Mouse (Mus musculus) forebrain, embryonic 15.5 days (tissue): Measurements from ENCODE around the gene Samd9l. TPM values are rescaled to one million over a fixed set of nuclear protein-coding genes. Genes with fewer than 3 reads are reported as not detected.
A peak's percentile ranks its signal among the peaks of the same experiment; 100 is the strongest.
"Not testable (repeated sequence)": the region's sequence is repeated elsewhere in the genome, so short reads cannot be mapped to it uniquely, and the experiment has no call there.

Source experiments
- ATAC-seq: fragments of 200-750 bp; cut with Nextera tagmentation; replicated peaks from 2 replicates; pipeline ENCODE4 v1.8.0; 2017; ENCODE audit warnings: mild to moderate bottlenecking, moderate TSS enrichment, moderate library complexity
- H3K27ac ChIP-seq: fragments of 300-500 bp; sonication (generic); replicated peaks from 2 replicates; pipeline ENCODE4 v1.5.1; 2015; ENCODE audit warnings: mild to moderate bottlenecking, inconsistent platforms
- H3K27me3 ChIP-seq: fragments of 300-500 bp; sonication (generic); 2 replicates; pipeline ENCODE4 v1.6.1; 2015; ENCODE audit warnings: inconsistent platforms
- H3K36me3 ChIP-seq: fragments of 300-500 bp; sonication (generic); 2 replicates; pipeline ENCODE4 v1.6.1; 2015; ENCODE audit warnings: mild to moderate bottlenecking, inconsistent platforms
- H3K4me1 ChIP-seq: fragments of 300-500 bp; sonication (generic); 2 replicates; pipeline ENCODE4 v1.6.1; 2015; ENCODE audit warnings: inconsistent platforms
- H3K4me2 ChIP-seq: fragments of 300-500 bp; sonication (generic); replicated peaks from 2 replicates; pipeline ENCODE4 v1.6.1; 2015; ENCODE audit warnings: mild to moderate bottlenecking, inconsistent platforms
- H3K4me3 ChIP-seq: fragments of 300-500 bp; sonication (generic); 2 replicates; pipeline ENCODE4 v1.5.1; 2015; ENCODE audit warnings: mild to moderate bottlenecking, inconsistent platforms
- H3K9ac ChIP-seq: fragments of 300-500 bp; sonication (generic); replicated peaks from 2 replicates; pipeline ENCODE4 v1.6.1; 2015; ENCODE audit warnings: mild to moderate bottlenecking, inconsistent platforms
- H3K9me3 ChIP-seq: fragments of 300-500 bp; sonication (generic); 2 replicates; pipeline ENCODE4 v1.6.1; 2016; ENCODE audit warnings: inconsistent platforms
- WGBS: fragments of 180-500 bp; shearing (Covaris S2); methylation state at CpG from one replicate; pipeline ENCODE4 v1.1.7; 2015; ENCODE audit warnings: mixed read lengths; 5-methylcytosine and 5-hydroxymethylcytosine counted together
- polyA plus RNA-seq: library from polyadenylated mRNA; unstranded; fragments of >200 nt; fragmentation: Nextera tagmentation; extraction: Ambion mirVana; gene quantifications from 2 replicates; pipeline ENCODE4 v1.2.1, GENCODE M21; 2015

Samd9l gene
- 0.98 and 1.1 TPM in 2 replicates for polyA plus RNA-seq

- H3K9me3 ChIP-seq, H3K4me1 ChIP-seq, H3K27ac ChIP-seq, H3K36me3 ChIP-seq, H3K4me3 ChIP-seq, H3K4me2 ChIP-seq, H3K9ac ChIP-seq, H3K27me3 ChIP-seq, ATAC-seq: not testable (repeated sequence)
- WGBS, result 48% methylated on average over 4 of the region's 4 CpGs
Measured at GRCm38 (mm10) chr6:3399340-3400068, at the start of gene Samd9l. TSS of gene Samd9l (minus strand) at chr6:3399572.

- H3K9me3 ChIP-seq, result no peaks in the 10 kb centered on the region
- no peak overlapping the region for H3K4me2 ChIP-seq
- no peak overlapping the region for H3K4me3 ChIP-seq
- no peak overlapping the region for H3K27ac ChIP-seq
- no peaks in the 10 kb centered on the region for H3K27me3 ChIP-seq
- peak; percentile 90 for ATAC-seq
- H3K4me1 ChIP-seq, result no peaks in the 10 kb centered on the region
- WGBS, result 5% methylated on average over 5 of the region's 5 CpGs
- H3K36me3 ChIP-seq, result no peaks in the 10 kb centered on the region
- H3K9ac ChIP-seq, result no peak overlapping the region
Measured at GRCm38 (mm10) chr6:3447404-3447803, 48.0 kb upstream of the Samd9l start.

- Histone ChIP-seq H3K9me3 (no peaks in the 10 kb centered on the region), H3K27me3 (no peaks in the 10 kb centered on the region), H3K4me1 (no peaks in the 10 kb centered on the region), H3K27ac (no peak overlapping the region), H3K4me3 (no peak overlapping the region), H3K36me3 (no peaks in the 10 kb centered on the region), H3K4me2 (no peak overlapping the region), H3K9ac (no peak overlapping the region)
- no peak for ATAC-seq
- WGBS, result 34% methylated on average over 1 of the region's 1 CpGs
Measured at GRCm38 (mm10) chr6:3443905-3444304, 44.5 kb upstream of the Samd9l start.

GRCm38 (mm10) chr6:3436087-3436486 lies 36.7 kb upstream of the Samd9l start:
- Histone ChIP-seq H3K27me3 (no peaks in the 10 kb centered on the region), H3K4me2 (no peak overlapping the region), H3K27ac (no peak overlapping the region), H3K9ac (no peak overlapping the region), H3K4me3 (no peak overlapping the region), H3K4me1 (no peaks in the 10 kb centered on the region), H3K36me3 (no peaks in the 10 kb centered on the region), H3K9me3 (no peaks in the 10 kb centered on the region)
- no peak for ATAC-seq

- H3K27me3 ChIP-seq, H3K27ac ChIP-seq, H3K9ac ChIP-seq, H3K36me3 ChIP-seq, H3K9me3 ChIP-seq, H3K4me3 ChIP-seq, ATAC-seq, H3K4me2 ChIP-seq, H3K4me1 ChIP-seq: not testable (repeated sequence)
- 82% methylated on average over 2 of the region's 2 CpGs for WGBS
Measured at GRCm38 (mm10) chr6:3430976-3431375, 31.6 kb upstream of the Samd9l start.

GRCm38 (mm10) chr6:3427047-3427446 lies 27.7 kb upstream of the Samd9l start:
- Histone ChIP-seq H3K9me3 (no peaks in the 10 kb centered on the region), H3K9ac (no peak overlapping the region), H3K4me2 (no peak overlapping the region), H3K36me3 (no peaks in the 10 kb centered on the region), H3K4me1 (no peaks in the 10 kb centered on the region), H3K27me3 (no peaks in the 10 kb centered on the region), H3K27ac (no peak overlapping the region), H3K4me3 (no peak overlapping the region)
- WGBS, result 85% methylated on average over 1 of the region's 1 CpGs
- no peak for ATAC-seq

GRCm38 (mm10) chr6:3425333-3425732 lies 26.0 kb upstream of the Samd9l start:
- H3K4me2 ChIP-seq, H3K9ac ChIP-seq, H3K4me3 ChIP-seq, H3K9me3 ChIP-seq, ATAC-seq, H3K36me3 ChIP-seq, H3K27me3 ChIP-seq, H3K27ac ChIP-seq, H3K4me1 ChIP-seq: not testable (repeated sequence)

GRCm38 (mm10) chr6:3424613-3425277 lies 25.4 kb upstream of the Samd9l start:
- not testable (repeated sequence) for H3K9ac ChIP-seq, H3K27me3 ChIP-seq, H3K4me2 ChIP-seq, H3K4me3 ChIP-seq, H3K36me3 ChIP-seq, ATAC-seq, H3K4me1 ChIP-seq, H3K9me3 ChIP-seq, H3K27ac ChIP-seq
- WGBS, result 71% methylated on average over 1 of the region's 4 CpGs

GRCm38 (mm10) chr6:3397182-3397906 lies 2.0 kb downstream of the Samd9l start:
- WGBS, result 89% methylated on average over 6 of the region's 7 CpGs
- H3K9ac ChIP-seq, H3K4me3 ChIP-seq, H3K36me3 ChIP-seq, H3K4me2 ChIP-seq, H3K4me1 ChIP-seq, H3K27me3 ChIP-seq, H3K27ac ChIP-seq, H3K9me3 ChIP-seq, ATAC-seq: not testable (repeated sequence)

- H3K4me2 ChIP-seq, H3K27ac ChIP-seq, H3K4me3 ChIP-seq, H3K4me1 ChIP-seq, H3K9ac ChIP-seq, H3K36me3 ChIP-seq, ATAC-seq, H3K9me3 ChIP-seq, H3K27me3 ChIP-seq: not testable (repeated sequence)
- WGBS, result 82% methylated on average over 4 of the region's 4 CpGs
Measured at GRCm38 (mm10) chr6:3395921-3396611, 3.3 kb downstream of the Samd9l start.

GRCm38 (mm10) chr6:3389995-3390394 lies 9.4 kb downstream of the Samd9l start:
- WGBS, result 83% methylated on average over 1 of the region's 1 CpGs
- no peaks in the 10 kb centered on the region for H3K4me1 ChIP-seq
- H3K9me3 ChIP-seq, result no peaks in the 10 kb centered on the region
- no peak overlapping the region for H3K4me2 ChIP-seq
- no peaks in the 10 kb centered on the region for H3K36me3 ChIP-seq
- no peak for ATAC-seq
- H3K27me3 ChIP-seq, result no peaks in the 10 kb centered on the region
- H3K27ac ChIP-seq, result no peak overlapping the region
- no peak overlapping the region for H3K4me3 ChIP-seq
- no peak overlapping the region for H3K9ac ChIP-seq

- Histone ChIP-seq H3K27ac (no peak overlapping the region), H3K4me2 (no peak overlapping the region), H3K9ac (no peak overlapping the region), H3K27me3 (no peaks in the 10 kb centered on the region), H3K9me3 (no peaks in the 10 kb centered on the region), H3K4me1 (no peaks in the 10 kb centered on the region), H3K36me3 (no peaks in the 10 kb centered on the region), H3K4me3 (no peak overlapping the region)
- WGBS, result 91% methylated on average over 6 of the region's 6 CpGs
- ATAC-seq, result no peak
Measured at GRCm38 (mm10) chr6:3386565-3386964, 12.8 kb downstream of the Samd9l start.
